Mouse (Mus musculus) neural tube, embryonic 13.5 days (tissue): ENCODE data around the gene Cd38. TPM values are rescaled to one million over a fixed set of nuclear protein-coding genes. Genes with fewer than 3 reads are reported as not detected.

Experiments
- ATAC-seq: fragments of 200-750 bp; cut with Nextera tagmentation; 2 replicates; pipeline ENCODE4 v1.8.0; 2017; ENCODE audit warnings: low read depth, mild to moderate bottlenecking, moderate TSS enrichment, moderate library complexity
- H3K27ac ChIP-seq: fragments of 300-500 bp; sonication (generic); replicated peaks from 2 replicates; pipeline ENCODE4 v1.5.1; 2015; ENCODE audit warnings: moderate library complexity, mild to moderate bottlenecking, inconsistent platforms
- H3K27me3 ChIP-seq: fragments of 300-500 bp; sonication (generic); 2 replicates; pipeline ENCODE4 v1.6.1; 2015; ENCODE audit warnings: mild to moderate bottlenecking, inconsistent platforms
- H3K36me3 ChIP-seq: fragments of 300-500 bp; sonication (generic); 2 replicates; pipeline ENCODE4 v1.6.1; 2015; ENCODE audit warnings: mild to moderate bottlenecking, inconsistent platforms
- H3K4me1 ChIP-seq: fragments of 300-500 bp; sonication (generic); replicated peaks from 2 replicates; pipeline ENCODE4 v1.6.1; 2015; ENCODE audit warnings: inconsistent platforms
- H3K4me2 ChIP-seq: fragments of 300-500 bp; sonication (generic); 2 replicates; pipeline ENCODE4 v1.6.1; 2015; ENCODE audit warnings: inconsistent platforms, mild to moderate bottlenecking, moderate library complexity
- H3K4me3 ChIP-seq: fragments of 300-500 bp; sonication (generic); 2 replicates; pipeline ENCODE4 v1.5.1; 2015; ENCODE audit warnings: mild to moderate bottlenecking, inconsistent platforms
- H3K9ac ChIP-seq: fragments of 300-500 bp; sonication (generic); 2 replicates; pipeline ENCODE4 v1.6.1; 2015; ENCODE audit warnings: moderate library complexity, mild to moderate bottlenecking, inconsistent platforms
- H3K9me3 ChIP-seq: fragments of 300-500 bp; sonication (generic); 2 replicates; pipeline ENCODE4 v1.6.1; 2016; ENCODE audit warnings: inconsistent platforms
- WGBS: fragments of 180-500 bp; shearing (Covaris S2); methylation state at CpG from one replicate; pipeline ENCODE4 v1.1.7; 2015; 5-methylcytosine and 5-hydroxymethylcytosine counted together
- polyA plus RNA-seq: library from polyadenylated mRNA; unstranded; fragments of >200 nt; fragmentation: Nextera tagmentation; extraction: Ambion mirVana; gene quantifications from 2 replicates; pipeline ENCODE4 v1.2.1, GENCODE M21; 2015

The Cd38 gene
- polyA plus RNA-seq, 1 experiment from 2014 or later: 4.8 TPM

GRCm38 (mm10) chr5:43961056-43961455 lies 92.7 kb downstream of the Cd38 start:
- Histone ChIP-seq H3K9me3 (no peaks in the 10 kb centered on the region), H3K27me3 (no peaks in the 10 kb centered on the region), H3K4me2 (no peak overlapping the region), H3K27ac (no peak overlapping the region), H3K4me3 (no peak overlapping the region), H3K9ac (no peak overlapping the region), H3K36me3 (no peaks in the 10 kb centered on the region), H3K4me1 (no peaks in the 10 kb centered on the region)
- no peak for ATAC-seq
- WGBS: 92% methylated on average over 3 of the region's 3 CpGs

Other genes with a start within 250 kb of the Cd38 start
- gene Cc2d2a, start 206.2 kb upstream of the Cd38 start, polyA plus RNA-seq: 7.2 and 7.8 TPM in 2 replicates
- 0.08 and 0.39 TPM in 2 replicates for gene Bst1, start 49.7 kb upstream of the Cd38 start, polyA plus RNA-seq
- gene Fbxl5, start 46.9 kb upstream of the Cd38 start, polyA plus RNA-seq: 65.0 and 71.7 TPM in 2 replicates
- 0.45 TPM in 1 of 2 replicates, not detected in the other for gene Gm7879, start 44.6 kb downstream of the Cd38 start, polyA plus RNA-seq
- gene Fgfbp1, start 113.2 kb downstream of the Cd38 start, polyA plus RNA-seq: 4.8 and 5.3 TPM in 2 replicates
- gene Prom1, start 233.5 kb downstream of the Cd38 start, polyA plus RNA-seq: 39.1 and 39.6 TPM in 2 replicates